Mouse (Mus musculus) small intestine, adult 2 months (tissue): ENCODE data around the gene Araf. TPM values are rescaled to one million over a fixed set of nuclear protein-coding genes. Genes with fewer than 3 reads are reported as not detected.

Experiments used
- H3K27ac ChIP-seq: fragments of 200-500 bp; 2 replicates; pipeline ENCODE4 v1.5.1; 2012; ENCODE audit warnings: low read depth, low read length, control low read depth, inconsistent platforms; ENCODE audit not compliant: insufficient read depth
- H3K27me3 ChIP-seq: fragments of 200-500 bp; 2 replicates; pipeline ENCODE4 v1.6.1; 2012; ENCODE audit warnings: mild to moderate bottlenecking, moderate library complexity, low read length, inconsistent platforms; ENCODE audit not compliant: control insufficient read depth, insufficient read depth
- H3K36me3 ChIP-seq: fragments of 200-500 bp; 2 replicates; pipeline ENCODE4 v1.6.1; 2012; ENCODE audit warnings: mild to moderate bottlenecking, low read length, control low read depth, inconsistent platforms; ENCODE audit not compliant: control insufficient read depth, insufficient read depth
- H3K4me1 ChIP-seq: fragments of 200-500 bp; 2 replicates; pipeline ENCODE4 v1.6.1; 2012; ENCODE audit warnings: low read length, inconsistent platforms, mixed read lengths; ENCODE audit not compliant: control insufficient read depth, insufficient read depth, insufficient read length
- H3K4me3 ChIP-seq: fragments of 200-500 bp; 2 replicates; pipeline ENCODE4 v1.5.1; 2012; ENCODE audit warnings: low read depth, mild to moderate bottlenecking, control low read depth, inconsistent platforms, low read length, moderate library complexity
- CTCF ChIP-seq: fragments of 200-500 bp; IDR thresholded peaks from 2 replicates; pipeline ENCODE4 v1.5.1; 2012; ENCODE audit warnings: low read depth, mild to moderate bottlenecking, control low read depth, inconsistent platforms, low read length, moderate library complexity, mixed read lengths; ENCODE audit not compliant: insufficient replicate concordance, insufficient read length; ENCODE audit errors: extremely low read depth
- POLR2A ChIP-seq: fragments of 200-500 bp; IDR thresholded peaks from 2 replicates; pipeline ENCODE4 v1.6.1; 2012; ENCODE audit warnings: low read depth, mild to moderate bottlenecking, control low read depth, inconsistent platforms, low read length, moderate library complexity
- WGBS: fragments of 180-500 bp; shearing (Covaris S2); methylation state at CpG from one replicate; pipeline ENCODE4 v1.1.7; 2018; 5-methylcytosine and 5-hydroxymethylcytosine counted together
- polyA plus RNA-seq: library from polyadenylated mRNA; depleted of rRNA; stranded (reverse); fragments of >200 nt; gene quantifications from 2 replicates; pipeline ENCODE4 v1.2.3, GENCODE M21; 2012; rRNA removed

Gene Araf
- polyA plus RNA-seq, 1 experiment = 135 TPM

- Histone ChIP-seq H3K4me3 (no peak overlapping the region), H3K27me3 (no peaks in the 10 kb centered on the region), H3K27ac (no peak overlapping the region), H3K36me3 (no peaks in the 10 kb centered on the region), H3K4me1 (no peaks in the 10 kb centered on the region)
- WGBS = 55% methylated on average over 1 of the region's 1 CpGs
- TF ChIP-seq POLR2A (no peak), CTCF (no peak)
Measured at GRCm38 (mm10) chrX:20869203-20869602, 71.6 kb downstream of the Araf start.

GRCm38 (mm10) chrX:20869962-20870513 lies 72.4 kb downstream of the Araf start, which contains the start of gene Timp1:
Gene Timp1 (plus strand): TSS chrX:20870166.
- TF ChIP-seq CTCF (no peak), POLR2A (no peak)
- Histone ChIP-seq H3K36me3 (no peaks in the 10 kb centered on the region), H3K27ac (no peak within 1 kb of the TSS), H3K27me3 (no peaks in the 10 kb centered on the region), H3K4me3 (peak within 1 kb of the TSS; percentile 35), H3K4me1 (no peaks in the 10 kb centered on the region)
- 19% methylated on average over 18 of the region's 18 CpGs for WGBS

- no peak for TF ChIP-seq POLR2A
- TF ChIP-seq CTCF = no peak
- no peak overlapping the region for H3K4me3 ChIP-seq
- 45% methylated on average over 11 of the region's 11 CpGs for WGBS
- no peak overlapping the region for H3K27ac ChIP-seq
- H3K36me3 ChIP-seq = no peaks in the 10 kb centered on the region
- no peaks in the 10 kb centered on the region for H3K4me1 ChIP-seq
- H3K27me3 ChIP-seq = no peaks in the 10 kb centered on the region
Measured at GRCm38 (mm10) chrX:20872928-20873500, 75.4 kb downstream of the Araf start.

GRCm38 (mm10) chrX:20875241-20875640 lies 77.6 kb downstream of the Araf start:
- WGBS = 76% methylated on average over 3 of the region's 3 CpGs
- Histone ChIP-seq H3K27ac (no peak overlapping the region), H3K4me3 (no peak overlapping the region), H3K36me3 (no peaks in the 10 kb centered on the region), H3K27me3 (no peaks in the 10 kb centered on the region), H3K4me1 (no peaks in the 10 kb centered on the region)
- no peak for TF ChIP-seq CTCF
- TF ChIP-seq POLR2A = no peak

GRCm38 (mm10) chrX:20910074-20910473 lies 112.5 kb downstream of the Araf start:
- no peaks in the 10 kb centered on the region for H3K4me1 ChIP-seq
- H3K27me3 ChIP-seq = no peaks in the 10 kb centered on the region
- H3K27ac ChIP-seq = no peak overlapping the region
- no peaks in the 10 kb centered on the region for H3K36me3 ChIP-seq
- no peak overlapping the region for H3K4me3 ChIP-seq
- TF ChIP-seq POLR2A = no peak
- TF ChIP-seq CTCF = no peak
- WGBS = 30% methylated on average over 3 of the region's 3 CpGs

Other genes with a start within 250 kb of the Araf start
- gene Rgn, start 248.0 kb upstream of the Araf start, polyA plus RNA-seq = 0.15 TPM in 1 of 2 replicates, not detected in the other
- 23.3 and 47.4 TPM in 2 replicates for gene Rbm10, start 180.3 kb upstream of the Araf start, polyA plus RNA-seq
- gene Ndufb11, start 180.2 kb upstream of the Araf start, polyA plus RNA-seq = 66.5 and 84.3 TPM in 2 replicates
- gene Uba1, start 139.5 kb upstream of the Araf start, polyA plus RNA-seq = 132 and 255 TPM in 2 replicates
- gene Cdk16, start 109.9 kb upstream of the Araf start, polyA plus RNA-seq = 81.2 and 137 TPM in 2 replicates
- gene Usp11, start 93.9 kb upstream of the Araf start, polyA plus RNA-seq = 1.6 and 3.3 TPM in 2 replicates
- 1.3 and 6.9 TPM in 2 replicates for gene Timp1, start 72.4 kb downstream of the Araf start, polyA plus RNA-seq
- gene Syn1, start 123.2 kb downstream of the Araf start, polyA plus RNA-seq = 1.3 and 1.6 TPM in 2 replicates
- gene Cfp, start 133.7 kb downstream of the Araf start, polyA plus RNA-seq = 8.8 and 10.5 TPM in 2 replicates
- 2.5 and 4.1 TPM in 2 replicates for gene Elk1, start 152.8 kb downstream of the Araf start, polyA plus RNA-seq
- gene Uxt, start 164.2 kb downstream of the Araf start, polyA plus RNA-seq = 3.5 and 7.4 TPM in 2 replicates